ENCODE assay signal across 23 mouse cellular contexts in genomic region chr5:105461076-105461475, GRCm38 (mm10). TPM values are rescaled to one million over a fixed set of nuclear protein-coding genes. Genes with fewer than 3 reads are reported as not detected.
A peak's percentile ranks its signal among the peaks of the same experiment; 100 is the strongest.
DNase-seq lines count a peak whose midpoint lies in the region; ATAC-seq and TF ChIP-seq lines count a peak whose summit lies in the region.
"Had no signal": no experiment of that assay in that cellular context is flagged by ENCODE, and none has a peak within 500 bp of the region (broad histone marks: within the 10 kb centered on the region; RNA-seq: fewer than 3 reads in every experiment).

No protein-coding gene starts in this region.

- H3K27me3 ChIP-seq in intestine, embryonic 16.5 days (replicated peaks; ENCODE audit: control insufficient read depth, insufficient read depth, low read length), result no peaks in the 10 kb centered on the region
- no peaks in the 10 kb centered on the region for H3K27me3 ChIP-seq in intestine, embryonic 15.5 days (replicated peaks)
- H3K27me3 ChIP-seq: embryonic facial prominence, embryonic 13.5 days; embryonic facial prominence, embryonic 15.5 days; forebrain, embryonic 12.5 days had no signal

- no peaks in the 10 kb centered on the region for H3K4me1 ChIP-seq in intestine, embryonic 16.5 days (ENCODE audit: control insufficient read depth, insufficient read depth, low read length)
- no peaks in the 10 kb centered on the region for H3K4me1 ChIP-seq in intestine, embryonic 15.5 days (replicated peaks)
- H3K4me1 ChIP-seq: embryonic facial prominence, embryonic 13.5 days; embryonic facial prominence, embryonic 15.5 days; forebrain, embryonic 10.5 days had no signal

- H3K9me3 ChIP-seq in intestine, embryonic 16.5 days (ENCODE audit: control insufficient read depth, low read length), result no peaks in the 10 kb centered on the region
- no peaks in the 10 kb centered on the region for H3K9me3 ChIP-seq in intestine, embryonic 15.5 days
- H3K9me3 ChIP-seq: embryonic facial prominence, embryonic 13.5 days; embryonic facial prominence, embryonic 15.5 days; forebrain, embryonic 10.5 days; forebrain, embryonic 12.5 days had no signal

- no peak overlapping the region for H3K4me3 ChIP-seq in intestine, embryonic 16.5 days (ENCODE audit: low read length)
- no peak overlapping the region for H3K4me3 ChIP-seq in intestine, embryonic 15.5 days (replicated peaks)
- H3K4me3 ChIP-seq in left cerebral cortex, adult 2 months, result no peak overlapping the region
- H3K4me3 ChIP-seq: embryonic facial prominence, embryonic 13.5 days; embryonic facial prominence, embryonic 15.5 days; erythroblast, embryonic 14.5 days; forebrain, embryonic 10.5 days; forebrain, embryonic 12.5 days had no signal

- H3K4me2 ChIP-seq in intestine, embryonic 16.5 days (ENCODE audit: low read depth, low read length), result no peak overlapping the region
- no peak overlapping the region for H3K4me2 ChIP-seq in intestine, embryonic 15.5 days (replicated peaks)
- H3K4me2 ChIP-seq: embryonic facial prominence, embryonic 13.5 days; embryonic facial prominence, embryonic 15.5 days; forebrain, embryonic 12.5 days had no signal

- intact Hi-C loops in left cerebral cortex, adult 2 months (cut with DNase I), result no loop called here
- intact Hi-C loops in left cerebral cortex, postnatal 14 days (cut with DNase I), result no loop called here

- H3K9ac ChIP-seq in intestine, embryonic 16.5 days (ENCODE audit: low read depth, low read length), result no peak overlapping the region
- H3K9ac ChIP-seq in intestine, embryonic 15.5 days, result no peak overlapping the region
- H3K9ac ChIP-seq: embryonic facial prominence, embryonic 13.5 days; embryonic facial prominence, embryonic 15.5 days; forebrain, embryonic 12.5 days had no signal

- H3K27ac ChIP-seq in intestine, embryonic 16.5 days (ENCODE audit: low read length), result no peak overlapping the region
- H3K27ac ChIP-seq in intestine, embryonic 15.5 days, result no peak overlapping the region
- peak overlapping the region; percentile 6; the same call in 1 of the 2 replicates for H3K27ac ChIP-seq in left cerebral cortex, adult 2 months
- H3K27ac ChIP-seq: embryonic facial prominence, embryonic 13.5 days; embryonic facial prominence, embryonic 15.5 days; forebrain, embryonic 10.5 days; forebrain, embryonic 12.5 days had no signal

- no peaks in the 10 kb centered on the region for H3K36me3 ChIP-seq in intestine, embryonic 16.5 days (ENCODE audit: control insufficient read depth, insufficient read depth, low read length)
- H3K36me3 ChIP-seq in intestine, embryonic 15.5 days, result no peaks in the 10 kb centered on the region
- H3K36me3 ChIP-seq: embryonic facial prominence, embryonic 13.5 days; embryonic facial prominence, embryonic 15.5 days; forebrain, embryonic 10.5 days; forebrain, embryonic 12.5 days had no signal

- 0 out of 2 replicates have a peak, but pooled peaks have one; percentile 55 for ATAC-seq in intestine, embryonic 16.5 days
- ATAC-seq in intestine, embryonic 15.5 days, result no peak
- ATAC-seq: forebrain, embryonic 14.5 days had no signal

- peak; percentile 10 for DNase-seq in kidney, adult 9 months
- no peak for DNase-seq in kidney, postnatal 4 days
- no peak for DNase-seq in left cerebral cortex, adult 2 months (ENCODE audit: extremely low spot score in 1 of 2, low spot score in 2 of 2)
- no peak for DNase-seq in left cerebral cortex, postnatal 14 days (ENCODE audit: low spot score in 2 of 2)
- DNase-seq in retina, embryonic 14.5 days (ENCODE audit: low spot score), result no peak
- DNase-seq: adrenal gland, adult 2 months; adrenal gland, postnatal 10 days; adrenal gland, postnatal 25 days; cerebellum, adult 11 months; cerebellum, adult 18-20 months; cerebellum, adult 8-10 months; cerebellum, adult 9-11 months; cerebellum, postnatal 14 days; cerebellum, postnatal 36 days; embryo, embryonic 11 days had no signal

- WGBS in intestine, embryonic 16.5 days, result 84% methylated on average over 1 of the region's 1 CpGs
- 87% methylated on average over 1 of the region's 1 CpGs for WGBS in intestine, embryonic 15.5 days

- TF ChIP-seq CTCF in left cerebral cortex, adult 2 months (IDR thresholded peaks at IDR 0.05), result no peak

RNA-seq across cellular contexts. Expression of gene Lrrc8b, which starts 45.5 kb away (rescaled TPM):
- polyA plus RNA-seq in intestine, embryonic 16.5 days (2015; fragmentation: Nextera tagmentation; extraction: Ambion mirVana), result 3.1 and 3.7 TPM in 2 replicates
- polyA plus RNA-seq in intestine, embryonic 15.5 days (2015; fragmentation: Nextera tagmentation; extraction: Ambion mirVana), result 5.8 and 6.3 TPM in 2 replicates
- total RNA-seq in left cerebral cortex, adult 2 months (2021), result 10 to 100 TPM; 90.1 to 90.6 TPM
- total RNA-seq in left cerebral cortex, postnatal 14 days (2021), result 100 to 1,000 TPM; 121 to 132 TPM

RNA-seq across cellular contexts. Expression of gene Lrrc8c, which starts 58.1 kb away (rescaled TPM):
- 12.0 and 12.4 TPM in 2 replicates for polyA plus RNA-seq in intestine, embryonic 16.5 days (2015; fragmentation: Nextera tagmentation; extraction: Ambion mirVana)
- polyA plus RNA-seq in intestine, embryonic 15.5 days (2015; fragmentation: Nextera tagmentation; extraction: Ambion mirVana), result 15.0 and 16.2 TPM in 2 replicates
- total RNA-seq in left cerebral cortex, adult 2 months (2021), result 10 to 100 TPM; 32.7 to 37.5 TPM
- 10 to 100 TPM; 28.2 to 36.4 TPM for total RNA-seq in left cerebral cortex, postnatal 14 days (2021)
